Mouse (Mus musculus): Measurements from ENCODE around the gene Hat1. TPM values are rescaled to one million over a fixed set of nuclear protein-coding genes. Genes with fewer than 3 reads are reported as not detected.

The Hat1 gene
- polyA plus RNA-seq, 1 experiment from 2014 or later = 149 TPM

DNA sequence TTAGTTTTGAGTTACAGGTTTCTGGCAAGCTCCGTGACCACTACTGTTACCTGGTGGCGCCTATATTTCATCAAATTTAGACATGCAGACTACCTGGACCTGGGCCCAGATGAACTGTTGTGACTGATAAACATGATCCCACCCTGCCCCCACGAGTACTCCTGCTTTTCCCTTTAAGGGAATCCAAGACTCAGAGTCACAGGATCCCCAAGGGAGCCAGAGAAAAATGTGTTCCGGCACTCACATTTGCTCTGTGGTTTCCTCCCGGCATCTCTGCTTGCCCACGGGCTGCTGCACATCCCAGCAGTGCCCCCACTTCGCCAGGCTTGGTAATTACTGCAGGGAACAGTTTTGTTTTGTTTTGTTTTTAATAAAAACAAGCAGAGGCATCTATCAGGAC, 85.6 kb downstream of the Hat1 start:
- no peak overlapping the region for H3K9ac ChIP-seq
- DNase-seq (no peak), ATAC-seq (ENCODE audit: insufficient read depth) (no peak)
- no peaks in the 10 kb centered on the region for H3K4me1 ChIP-seq (ENCODE audit: insufficient read depth)
- H3K4me2 ChIP-seq = no peak overlapping the region
- no peaks in the 10 kb centered on the region for H3K36me3 ChIP-seq (ENCODE audit: insufficient read depth)
- no peak overlapping the region for H3K4me3 ChIP-seq (ENCODE audit: low read depth, low read length)
- no peaks in the 10 kb centered on the region for H3K9me3 ChIP-seq (ENCODE audit: low read depth, low read length)
- TF ChIP-seq CTCF (IDR thresholded peaks at IDR 0.05; ENCODE audit: low read depth) = no peak
- H3K27ac ChIP-seq (ENCODE audit: low read depth) = no peak overlapping the region
- H3K27me3 ChIP-seq (ENCODE audit: insufficient read depth, low read length) = no peaks in the 10 kb centered on the region
- WGBS = 49% methylated on average over 7 of the region's 7 CpGs

DNA sequence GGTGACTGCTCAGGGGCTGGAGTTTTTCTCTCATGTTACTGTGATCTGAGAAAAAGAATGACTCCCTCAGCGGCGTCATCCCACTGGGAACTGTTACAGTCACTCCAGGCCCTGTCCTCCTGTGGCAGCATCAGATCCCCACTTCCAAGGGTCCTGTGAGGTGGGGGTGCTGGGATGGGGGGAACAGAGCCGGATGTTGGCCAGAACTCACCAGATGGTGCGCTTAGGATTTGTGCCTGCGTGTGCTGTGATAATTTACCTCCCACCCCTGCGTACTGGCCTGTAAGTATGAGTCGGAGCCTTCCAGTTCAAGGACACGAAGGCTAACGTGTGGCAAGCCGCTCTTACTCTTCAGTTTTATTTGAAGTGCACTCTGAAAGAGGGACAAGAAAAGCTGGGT, 86.6 kb downstream of the Hat1 start:
- DNase-seq (no peak), ATAC-seq (ENCODE audit: insufficient read depth) (no peak)
- no peak for TF ChIP-seq CTCF (IDR thresholded peaks at IDR 0.05; ENCODE audit: low read depth)
- H3K4me2 ChIP-seq = no peak overlapping the region
- no peak overlapping the region for H3K27ac ChIP-seq (ENCODE audit: low read depth)
- WGBS = 60% methylated on average over 10 of the region's 10 CpGs
- no peak overlapping the region for H3K9ac ChIP-seq
- H3K27me3 ChIP-seq (ENCODE audit: insufficient read depth, low read length) = no peaks in the 10 kb centered on the region
- no peak overlapping the region for H3K4me3 ChIP-seq (ENCODE audit: low read depth, low read length)
- H3K36me3 ChIP-seq (ENCODE audit: insufficient read depth) = no peaks in the 10 kb centered on the region
- H3K9me3 ChIP-seq (ENCODE audit: low read depth, low read length) = no peaks in the 10 kb centered on the region
- no peaks in the 10 kb centered on the region for H3K4me1 ChIP-seq (ENCODE audit: insufficient read depth)

DNA sequence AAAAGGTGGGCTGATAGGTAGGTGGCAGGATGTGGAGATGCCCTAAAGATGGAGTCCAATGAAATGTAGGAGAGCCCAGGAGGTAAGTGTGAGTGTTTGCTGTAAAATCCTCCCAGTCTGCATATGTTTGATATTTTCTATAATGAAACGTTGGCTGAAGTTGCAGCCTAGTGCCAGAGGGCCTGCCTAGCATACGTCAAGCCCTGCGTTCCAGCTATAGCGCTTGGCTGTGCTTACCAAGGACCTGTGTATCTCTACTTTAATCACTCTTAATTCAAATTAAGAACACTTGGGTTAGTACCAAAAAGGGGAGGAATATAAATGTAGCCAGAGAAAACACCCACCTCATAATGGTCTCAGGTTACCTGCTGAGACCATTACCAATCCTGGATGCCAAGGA, 87.0 kb downstream of the Hat1 start:
- H3K27ac ChIP-seq (ENCODE audit: low read depth) = no peak overlapping the region
- no peaks in the 10 kb centered on the region for H3K9me3 ChIP-seq (ENCODE audit: low read depth, low read length)
- H3K36me3 ChIP-seq (ENCODE audit: insufficient read depth) = no peaks in the 10 kb centered on the region
- no peak overlapping the region for H3K4me3 ChIP-seq (ENCODE audit: low read depth, low read length)
- 81% methylated on average over 4 of the region's 4 CpGs for WGBS
- no peaks in the 10 kb centered on the region for H3K27me3 ChIP-seq (ENCODE audit: insufficient read depth, low read length)
- DNase-seq (no peak), ATAC-seq (ENCODE audit: insufficient read depth) (no peak)
- TF ChIP-seq CTCF (IDR thresholded peaks at IDR 0.05; ENCODE audit: low read depth) = no peak
- no peak overlapping the region for H3K4me2 ChIP-seq
- H3K4me1 ChIP-seq (ENCODE audit: insufficient read depth) = no peaks in the 10 kb centered on the region
- no peak overlapping the region for H3K9ac ChIP-seq

DNA sequence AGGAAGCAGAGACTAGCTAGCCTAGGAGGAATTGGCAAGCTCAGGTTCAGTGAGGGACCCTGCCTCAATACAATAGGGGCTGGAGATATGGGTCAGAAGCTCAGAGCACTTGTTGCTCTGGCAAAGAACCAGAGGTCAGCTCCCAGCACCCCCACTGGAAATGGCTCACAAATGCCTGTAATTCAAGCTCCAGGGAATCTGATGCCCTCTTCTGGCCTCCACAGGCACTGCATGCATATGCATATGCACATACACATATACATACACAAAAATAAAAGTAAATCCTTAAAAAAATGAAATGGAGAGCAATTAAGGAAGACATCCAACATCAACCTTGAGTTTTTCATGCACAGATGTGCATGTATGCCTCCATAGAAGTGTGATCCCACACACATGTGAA, 89.0 kb downstream of the Hat1 start:
- no peak overlapping the region for H3K4me3 ChIP-seq (ENCODE audit: low read depth, low read length)

DNA sequence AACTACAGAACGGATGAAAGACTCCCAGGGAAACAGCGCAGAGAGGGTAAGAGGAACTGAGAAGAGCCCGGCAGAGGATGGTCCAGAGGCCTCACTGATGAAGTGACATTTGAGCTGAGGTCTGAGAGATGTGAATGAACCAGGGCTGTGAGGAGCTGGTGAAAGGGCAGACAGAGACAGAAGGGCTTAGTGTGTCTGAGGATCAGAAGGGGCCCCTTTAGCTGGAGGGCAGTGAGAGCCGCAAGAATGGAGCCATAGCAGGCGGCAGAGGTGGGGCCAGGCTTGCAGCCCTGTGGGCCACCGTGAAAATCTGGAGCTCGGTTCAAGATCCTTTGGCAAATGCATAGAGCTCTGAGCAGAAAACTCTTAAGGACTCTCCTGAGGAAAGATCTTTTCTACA, 91.2 kb downstream of the Hat1 start:
- H3K4me3 ChIP-seq (ENCODE audit: low read depth, low read length) = no peak overlapping the region
- H3K4me2 ChIP-seq = no peak overlapping the region
- no peak for TF ChIP-seq CTCF (IDR thresholded peaks at IDR 0.05; ENCODE audit: low read depth)
- peak; percentile 7 for DNase-seq
- H3K9ac ChIP-seq = no peak overlapping the region
- no peaks in the 10 kb centered on the region for H3K27me3 ChIP-seq (ENCODE audit: insufficient read depth, low read length)
- H3K9me3 ChIP-seq (ENCODE audit: low read depth, low read length) = no peaks in the 10 kb centered on the region
- H3K36me3 ChIP-seq (ENCODE audit: insufficient read depth) = no peaks in the 10 kb centered on the region
- no peaks in the 10 kb centered on the region for H3K4me1 ChIP-seq (ENCODE audit: insufficient read depth)
- WGBS = 11% methylated on average over 7 of the region's 7 CpGs
- ATAC-seq (ENCODE audit: insufficient read depth) = no peak
- no peak overlapping the region for H3K27ac ChIP-seq (ENCODE audit: low read depth)

More for the DNA sequence above, 89.0 kb downstream of the Hat1 start:
- no peak for TF ChIP-seq CTCF (IDR thresholded peaks at IDR 0.05; ENCODE audit: low read depth)
- Histone ChIP-seq H3K36me3 (ENCODE audit: insufficient read depth) (no peaks in the 10 kb centered on the region), H3K9ac (no peak overlapping the region), H3K27me3 (ENCODE audit: insufficient read depth, low read length) (no peaks in the 10 kb centered on the region), H3K9me3 (ENCODE audit: low read depth, low read length) (no peaks in the 10 kb centered on the region), H3K4me2 (no peak overlapping the region), H3K27ac (ENCODE audit: low read depth) (no peak overlapping the region), H3K4me1 (ENCODE audit: insufficient read depth) (no peaks in the 10 kb centered on the region)
- no peak for ATAC-seq (ENCODE audit: insufficient read depth)
- DNase-seq = no peak

DNA sequence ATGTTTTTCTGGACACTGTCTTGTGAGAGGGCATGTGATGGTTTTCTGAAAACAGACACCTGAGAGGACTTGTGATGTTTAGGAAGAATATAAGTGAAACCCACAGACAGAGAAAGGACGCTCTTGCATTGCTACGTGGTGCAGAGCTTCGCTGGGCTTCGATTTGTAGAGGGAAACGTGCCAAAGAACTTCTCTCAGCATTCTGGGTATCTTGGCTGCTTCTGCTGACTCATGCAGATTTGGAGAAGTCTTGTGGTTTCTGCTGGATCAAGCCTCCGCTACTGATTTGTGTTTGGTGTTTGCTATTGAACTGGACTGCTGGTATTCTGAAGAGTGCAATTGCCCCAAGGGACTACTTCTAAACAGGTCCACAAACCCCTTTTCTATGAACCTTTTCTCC, 93.1 kb downstream of the Hat1 start:
- H3K9me3 ChIP-seq (ENCODE audit: low read depth, low read length) = no peaks in the 10 kb centered on the region
- no peak overlapping the region for H3K4me2 ChIP-seq
- no peaks in the 10 kb centered on the region for H3K36me3 ChIP-seq (ENCODE audit: insufficient read depth)
- H3K4me3 ChIP-seq (ENCODE audit: low read depth, low read length) = no peak overlapping the region
- H3K4me1 ChIP-seq (ENCODE audit: insufficient read depth) = no peaks in the 10 kb centered on the region
- H3K27me3 ChIP-seq (ENCODE audit: insufficient read depth, low read length) = no peaks in the 10 kb centered on the region
- no peak overlapping the region for H3K27ac ChIP-seq (ENCODE audit: low read depth)
- TF ChIP-seq CTCF (IDR thresholded peaks at IDR 0.05; ENCODE audit: low read depth) = no peak
- WGBS = 77% methylated on average over 6 of the region's 6 CpGs
- ATAC-seq (ENCODE audit: insufficient read depth) (no peak), DNase-seq (no peak)
- H3K9ac ChIP-seq = no peak overlapping the region

DNA sequence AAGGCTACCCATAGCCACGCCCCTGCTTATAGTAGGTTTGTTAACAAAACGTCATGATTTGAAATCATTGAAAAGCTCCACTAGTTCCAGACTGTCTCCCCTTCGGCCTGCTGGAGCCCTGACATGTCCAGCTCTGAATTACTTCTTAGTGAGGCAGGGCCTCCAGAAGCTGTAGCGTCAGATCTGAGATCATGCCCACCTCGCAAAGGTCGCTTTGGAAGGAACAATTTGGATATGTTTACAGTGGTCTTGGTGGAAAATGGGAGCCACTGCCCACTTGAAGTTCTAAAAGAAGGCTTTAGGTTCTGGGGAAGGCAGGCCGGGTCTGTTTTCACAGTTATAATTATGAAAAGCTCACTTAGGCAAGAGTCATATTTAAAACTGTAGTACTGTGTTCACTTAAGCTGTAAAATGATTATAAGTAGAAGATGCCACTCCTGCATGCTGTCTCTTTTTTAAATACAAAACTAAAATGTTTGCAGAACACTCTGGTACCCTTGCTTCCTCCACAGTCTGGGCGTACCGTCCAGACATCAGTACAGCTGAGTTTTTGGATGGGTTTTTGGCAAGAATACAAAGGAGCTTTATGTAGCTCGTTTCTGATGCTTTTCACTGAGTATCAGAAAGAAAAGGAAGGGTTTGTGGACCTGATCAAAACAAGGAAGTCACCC, 94.4 kb downstream of the Hat1 start:
- H3K9me3 ChIP-seq (ENCODE audit: low read depth, low read length) = no peaks in the 10 kb centered on the region
- ATAC-seq (ENCODE audit: insufficient read depth) = no peak
- no peak overlapping the region for H3K4me2 ChIP-seq
- H3K27me3 ChIP-seq (ENCODE audit: insufficient read depth, low read length) = no peaks in the 10 kb centered on the region
- H3K4me3 ChIP-seq (ENCODE audit: low read depth, low read length) = no peak overlapping the region
- 64% methylated on average over 10 of the region's 10 CpGs for WGBS
- no peak overlapping the region for H3K9ac ChIP-seq
- TF ChIP-seq CTCF (IDR thresholded peaks at IDR 0.05; ENCODE audit: low read depth) = no peak
- H3K27ac ChIP-seq (ENCODE audit: low read depth) = no peak overlapping the region
- DNase-seq = no peak
- no peaks in the 10 kb centered on the region for H3K4me1 ChIP-seq (ENCODE audit: insufficient read depth)
- no peaks in the 10 kb centered on the region for H3K36me3 ChIP-seq (ENCODE audit: insufficient read depth)

DNA sequence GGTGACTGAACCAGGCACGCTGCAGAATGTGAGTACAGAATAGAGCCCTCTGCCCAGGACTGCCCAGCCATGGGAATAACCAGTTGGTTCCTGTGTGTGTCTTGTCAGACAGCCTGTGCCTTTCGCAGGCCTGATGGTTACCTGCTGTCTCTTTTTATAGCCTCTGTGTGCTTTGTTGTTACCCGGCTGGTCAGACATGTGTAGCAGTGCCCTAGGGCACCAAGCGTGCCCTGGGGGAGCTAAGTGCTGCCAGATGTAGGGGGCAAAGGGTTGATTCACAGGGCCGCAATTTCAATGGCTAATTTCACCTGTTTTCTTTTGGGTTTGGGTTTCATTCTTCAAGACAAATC, 94.9 kb downstream of the Hat1 start:
- no peak for ATAC-seq (ENCODE audit: insufficient read depth)
- Histone ChIP-seq H3K9me3 (ENCODE audit: low read depth, low read length) (no peaks in the 10 kb centered on the region), H3K36me3 (ENCODE audit: insufficient read depth) (no peaks in the 10 kb centered on the region), H3K4me2 (no peak overlapping the region), H3K4me1 (ENCODE audit: insufficient read depth) (no peaks in the 10 kb centered on the region), H3K9ac (no peak overlapping the region), H3K27me3 (ENCODE audit: insufficient read depth, low read length) (no peaks in the 10 kb centered on the region), H3K4me3 (ENCODE audit: low read depth, low read length) (no peak overlapping the region), H3K27ac (ENCODE audit: low read depth) (no peak overlapping the region)
- no peak for DNase-seq
- WGBS = 59% methylated on average over 5 of the region's 5 CpGs
- TF ChIP-seq CTCF (IDR thresholded peaks at IDR 0.05; ENCODE audit: low read depth) = no peak

Other genes starting within 250 kb of the Hat1 start
- 110 and 112 TPM in 2 replicates for gene Dync1i2, start 177.3 kb upstream of the Hat1 start, polyA plus RNA-seq (2014; fragmentation: Nextera tagmentation; extraction: Ambion mirVana)
- gene Slc25a12, start 21.2 kb upstream of the Hat1 start, polyA plus RNA-seq (2014; fragmentation: Nextera tagmentation; extraction: Ambion mirVana) = 29.1 and 32.2 TPM in 2 replicates
- gene Metap1d, start 64.3 kb downstream of the Hat1 start, polyA plus RNA-seq (2014; fragmentation: Nextera tagmentation; extraction: Ambion mirVana) = 33.3 and 37.1 TPM in 2 replicates
- gene Dlx1, start 139.2 kb downstream of the Hat1 start, polyA plus RNA-seq (2014; fragmentation: Nextera tagmentation; extraction: Ambion mirVana) = 0.32 TPM in 1 of 2 replicates, not detected in the other
- gene Dlx2, start 157.8 kb downstream of the Hat1 start, polyA plus RNA-seq (2014; fragmentation: Nextera tagmentation; extraction: Ambion mirVana) = 0.07 TPM in 1 of 2 replicates, not detected in the other

Measured in lung, embryonic 14.5 days (tissue).